Mouse (Mus musculus): Measurements from ENCODE around the gene Sesn1. TPM values are rescaled to one million over a fixed set of nuclear protein-coding genes. Genes with fewer than 3 reads are reported as not detected.

The Sesn1 gene
- total and polyA plus RNA-seq, 2 experiments: 5.7 to 24.6 TPM

GRCm38 (mm10) chr10:41932943-41933342 lies 123.2 kb downstream of the Sesn1 start:
- TF ChIP-seq POLR2A (IDR thresholded peaks at IDR 0.05; ENCODE audit: extremely low read depth, insufficient read depth, low read length): no peak
- no peak for TF ChIP-seq CTCF (IDR thresholded peaks at IDR 0.05; ENCODE audit: low read depth, low read length)
- no peak for DNase-seq (ENCODE audit: extremely low read depth, low read depth, low spot score)
- Histone ChIP-seq H3K4me3 (ENCODE audit: insufficient read depth, low read depth, low read length) (no peak overlapping the region), H3K4me1 (ENCODE audit: control insufficient read depth, insufficient read depth, low read length) (0 out of 2 replicates have a peak, but pooled peaks cover 3% of the 10 kb centered on the region), H3K27ac (replicated peaks; ENCODE audit: insufficient read depth, low read depth, low read length) (no peak overlapping the region), H3K79me2 (ENCODE audit: control insufficient read depth, insufficient read depth, low read length) (no peaks in the 10 kb centered on the region), H3K36me3 (ENCODE audit: control insufficient read depth, insufficient read depth, low read length) (no peaks in the 10 kb centered on the region), H3K27me3 (ENCODE audit: control insufficient read depth, insufficient read depth, low read length) (no peaks in the 10 kb centered on the region), H3K9ac (ENCODE audit: low read depth, low read length) (no peak overlapping the region)
- WGBS: 87% methylated on average over 5 of the region's 5 CpGs

GRCm38 (mm10) chr10:41933536-41933935 lies 123.8 kb downstream of the Sesn1 start:
- H3K27me3 ChIP-seq (ENCODE audit: control insufficient read depth, insufficient read depth, low read length): no peaks in the 10 kb centered on the region
- no peak overlapping the region for H3K27ac ChIP-seq (replicated peaks; ENCODE audit: insufficient read depth, low read depth, low read length)
- 57% methylated on average over 6 of the region's 6 CpGs for WGBS
- no peaks in the 10 kb centered on the region for H3K36me3 ChIP-seq (ENCODE audit: control insufficient read depth, insufficient read depth, low read length)
- H3K4me3 ChIP-seq (ENCODE audit: insufficient read depth, low read depth, low read length): no peak overlapping the region
- TF ChIP-seq CTCF (IDR thresholded peaks at IDR 0.05; ENCODE audit: low read depth, low read length) (peak; percentile 79), POLR2A (IDR thresholded peaks at IDR 0.05; ENCODE audit: extremely low read depth, insufficient read depth, low read length) (no peak)
- H3K9ac ChIP-seq (ENCODE audit: low read depth, low read length): no peak overlapping the region
- 0 out of 2 replicates have a peak, but pooled peaks cover 3% of the 10 kb centered on the region for H3K4me1 ChIP-seq (ENCODE audit: control insufficient read depth, insufficient read depth, low read length)
- DNase-seq (ENCODE audit: extremely low read depth, low read depth, low spot score): peak; percentile 16
- H3K79me2 ChIP-seq (ENCODE audit: control insufficient read depth, insufficient read depth, low read length): no peaks in the 10 kb centered on the region

- Histone ChIP-seq H3K79me2 (ENCODE audit: control insufficient read depth, insufficient read depth, low read length) (no peaks in the 10 kb centered on the region), H3K27ac (replicated peaks; ENCODE audit: insufficient read depth, low read depth, low read length) (peak overlapping the region; percentile 26; the same call in 1 of the 2 replicates), H3K27me3 (ENCODE audit: control insufficient read depth, insufficient read depth, low read length) (no peaks in the 10 kb centered on the region), H3K4me1 (ENCODE audit: control insufficient read depth, insufficient read depth, low read length) (0 out of 2 replicates have a peak, but pooled peaks cover 3% of the 10 kb centered on the region), H3K36me3 (ENCODE audit: control insufficient read depth, insufficient read depth, low read length) (no peaks in the 10 kb centered on the region), H3K9ac (ENCODE audit: low read depth, low read length) (no peak overlapping the region), H3K4me3 (ENCODE audit: insufficient read depth, low read depth, low read length) (no peak overlapping the region)
- 10% methylated on average over 21 of the region's 21 CpGs for WGBS
- TF ChIP-seq POLR2A (IDR thresholded peaks at IDR 0.05; ENCODE audit: extremely low read depth, insufficient read depth, low read length) (no peak), CTCF (IDR thresholded peaks at IDR 0.05; ENCODE audit: low read depth, low read length) (no peak)
- DNase-seq (ENCODE audit: extremely low read depth, low read depth, low spot score): peak; percentile 81
These were observed 125.1 kb downstream of the Sesn1 start for GRCm38 (mm10) chr10:41934633-41935475.

GRCm38 (mm10) chr10:41935476-41935829 lies 125.7 kb downstream of the Sesn1 start:
- no peak for DNase-seq (ENCODE audit: extremely low read depth, low read depth, low spot score)
- Histone ChIP-seq H3K27ac (replicated peaks; ENCODE audit: insufficient read depth, low read depth, low read length) (no peak overlapping the region), H3K4me1 (ENCODE audit: control insufficient read depth, insufficient read depth, low read length) (0 out of 2 replicates have a peak, but pooled peaks cover 3% of the 10 kb centered on the region), H3K4me3 (ENCODE audit: insufficient read depth, low read depth, low read length) (no peak overlapping the region), H3K27me3 (ENCODE audit: control insufficient read depth, insufficient read depth, low read length) (no peaks in the 10 kb centered on the region), H3K9ac (ENCODE audit: low read depth, low read length) (no peak overlapping the region), H3K79me2 (ENCODE audit: control insufficient read depth, insufficient read depth, low read length) (no peaks in the 10 kb centered on the region), H3K36me3 (ENCODE audit: control insufficient read depth, insufficient read depth, low read length) (no peaks in the 10 kb centered on the region)
- TF ChIP-seq CTCF (IDR thresholded peaks at IDR 0.05; ENCODE audit: low read depth, low read length): no peak
- TF ChIP-seq POLR2A (IDR thresholded peaks at IDR 0.05; ENCODE audit: extremely low read depth, insufficient read depth, low read length): no peak

GRCm38 (mm10) chr10:41936100-41936499 lies 126.4 kb downstream of the Sesn1 start:
- 0 out of 2 replicates have a peak, but pooled peaks cover 3% of the 10 kb centered on the region for H3K4me1 ChIP-seq (ENCODE audit: control insufficient read depth, insufficient read depth, low read length)
- TF ChIP-seq CTCF (IDR thresholded peaks at IDR 0.05; ENCODE audit: low read depth, low read length): no peak
- TF ChIP-seq POLR2A (IDR thresholded peaks at IDR 0.05; ENCODE audit: extremely low read depth, insufficient read depth, low read length): no peak
- H3K9ac ChIP-seq (ENCODE audit: low read depth, low read length): no peak overlapping the region
- no peak overlapping the region for H3K27ac ChIP-seq (replicated peaks; ENCODE audit: insufficient read depth, low read depth, low read length)
- H3K4me3 ChIP-seq (ENCODE audit: insufficient read depth, low read depth, low read length): no peak overlapping the region
- no peak for DNase-seq (ENCODE audit: extremely low read depth, low read depth, low spot score)
- no peaks in the 10 kb centered on the region for H3K36me3 ChIP-seq (ENCODE audit: control insufficient read depth, insufficient read depth, low read length)
- H3K79me2 ChIP-seq (ENCODE audit: control insufficient read depth, insufficient read depth, low read length): no peaks in the 10 kb centered on the region
- no peaks in the 10 kb centered on the region for H3K27me3 ChIP-seq (ENCODE audit: control insufficient read depth, insufficient read depth, low read length)
- WGBS: 77% methylated on average over 4 of the region's 4 CpGs

- peak; percentile 22 for DNase-seq (ENCODE audit: extremely low read depth, low read depth, low spot score)
- H3K27ac ChIP-seq (replicated peaks; ENCODE audit: insufficient read depth, low read depth, low read length): no peak overlapping the region
- H3K4me1 ChIP-seq (ENCODE audit: control insufficient read depth, insufficient read depth, low read length): 0 out of 2 replicates have a peak, but pooled peaks cover 3% of the 10 kb centered on the region
- H3K9ac ChIP-seq (ENCODE audit: low read depth, low read length): no peak overlapping the region
- H3K27me3 ChIP-seq (ENCODE audit: control insufficient read depth, insufficient read depth, low read length): no peaks in the 10 kb centered on the region
- 79% methylated on average over 4 of the region's 4 CpGs for WGBS
- no peak for TF ChIP-seq POLR2A (IDR thresholded peaks at IDR 0.05; ENCODE audit: extremely low read depth, insufficient read depth, low read length)
- TF ChIP-seq CTCF (IDR thresholded peaks at IDR 0.05; ENCODE audit: low read depth, low read length): no peak
- H3K79me2 ChIP-seq (ENCODE audit: control insufficient read depth, insufficient read depth, low read length): no peaks in the 10 kb centered on the region
- no peaks in the 10 kb centered on the region for H3K36me3 ChIP-seq (ENCODE audit: control insufficient read depth, insufficient read depth, low read length)
- no peak overlapping the region for H3K4me3 ChIP-seq (ENCODE audit: insufficient read depth, low read depth, low read length)
These were observed 127.4 kb downstream of the Sesn1 start for GRCm38 (mm10) chr10:41937176-41937575.

Measured in liver, adult 2 months (tissue).